Comparison of ENCODE assay signal across 10 mouse cellular contexts in the genomic region with DNA sequence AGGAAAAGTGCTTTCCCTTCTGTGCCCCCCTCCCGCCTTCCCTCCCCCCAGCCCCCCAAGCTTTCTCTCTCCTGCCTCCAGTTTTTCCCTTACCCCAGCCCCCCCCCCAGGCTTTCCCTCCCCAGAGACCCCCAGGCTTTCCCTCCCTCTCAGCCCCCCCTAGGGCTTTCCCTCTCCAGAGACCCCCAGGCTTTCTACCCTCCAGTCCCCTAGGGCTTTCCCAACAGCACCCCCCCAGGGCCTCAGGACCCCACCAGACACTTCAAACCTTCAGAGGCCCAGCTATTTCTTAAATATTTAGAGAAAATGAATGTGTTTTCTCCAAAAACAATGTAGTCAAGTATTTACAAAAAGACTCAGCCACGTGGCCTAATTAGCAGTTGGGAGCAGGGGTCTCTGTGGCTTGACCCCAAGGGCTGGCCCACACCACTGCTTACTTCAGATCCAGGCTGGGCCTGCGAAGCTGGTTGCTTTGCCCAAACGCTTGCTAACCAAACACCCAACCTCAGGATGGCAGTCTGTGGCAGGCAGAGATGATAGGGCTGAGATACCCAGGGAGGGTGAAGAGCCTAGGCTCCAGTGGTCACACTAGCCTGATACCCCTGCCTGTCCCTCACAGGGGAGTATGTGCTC. TPM values are rescaled to one million over a fixed set of nuclear protein-coding genes. Genes with fewer than 3 reads are reported as not detected.
DNase-seq lines count a peak whose midpoint lies in the region; ATAC-seq and TF ChIP-seq lines count a peak whose summit lies in the region.
"Had no signal": no experiment of that assay in that cellular context is flagged by ENCODE, and none has a peak within 500 bp of the region (broad histone marks: within the 10 kb centered on the region; RNA-seq: fewer than 3 reads in every experiment).

No protein-coding gene starts in this region.

- 70% methylated on average over 4 of the region's 4 CpGs for WGBS in heart, adult 2 months
- WGBS in intestine, embryonic 16.5 days, result 56% methylated on average over 4 of the region's 4 CpGs
- 46% methylated on average over 4 of the region's 4 CpGs for WGBS in stomach, embryonic 15.5 days

- TF ChIP-seq CTCF in heart, adult 2 months (IDR thresholded peaks at IDR 0.05), result no peak

- H3K79me2 ChIP-seq in heart, adult 2 months (replicated peaks; ENCODE audit: control insufficient read depth, insufficient read depth, low read length), result no peaks in the 10 kb centered on the region

- no peaks in the 10 kb centered on the region for H3K36me3 ChIP-seq in heart, adult 2 months (ENCODE audit: control insufficient read depth, insufficient read depth, low read length)
- no peaks in the 10 kb centered on the region for H3K36me3 ChIP-seq in megakaryocyte, embryonic 14.5 days (replicated peaks; ENCODE audit: low read length)
- H3K36me3 ChIP-seq in intestine, embryonic 16.5 days (ENCODE audit: control insufficient read depth, insufficient read depth, low read length), result no peaks in the 10 kb centered on the region
- no peaks in the 10 kb centered on the region for H3K36me3 ChIP-seq in stomach, embryonic 15.5 days

- TF ChIP-seq POLR2A in heart, adult 2 months (IDR thresholded peaks at IDR 0.05; ENCODE audit: insufficient read depth, low read depth, low read length), result no peak

- no peak overlapping the region for H3K9ac ChIP-seq in heart, adult 2 months (ENCODE audit: low read depth, low read length)
- peak overlapping the region; percentile 45; the same call in 1 of the 2 replicates for H3K9ac ChIP-seq in intestine, embryonic 16.5 days (ENCODE audit: low read depth, low read length)
- H3K9ac ChIP-seq in stomach, embryonic 15.5 days, result no peak overlapping the region

- H3K27me3 ChIP-seq in heart, adult 2 months (ENCODE audit: control insufficient read depth, insufficient read depth, low read length), result no peaks in the 10 kb centered on the region
- H3K27me3 ChIP-seq in megakaryocyte, embryonic 14.5 days (replicated peaks), result peaks cover 13% of the 10 kb centered on the region
- no peaks in the 10 kb centered on the region for H3K27me3 ChIP-seq in intestine, embryonic 16.5 days (replicated peaks; ENCODE audit: control insufficient read depth, insufficient read depth, low read length)
- no peaks in the 10 kb centered on the region for H3K27me3 ChIP-seq in stomach, embryonic 15.5 days (replicated peaks)

- DNase-seq in heart, adult 2 months, result no peak
- DNase-seq in heart, postnatal 25 days (ENCODE audit: low spot score), result no peak
- DNase-seq in testis, postnatal 14 days (ENCODE audit: low spot score), result no peak
- DNase-seq in adrenal gland, postnatal 10 days, result no peak
- DNase-seq: B cell, adult 2 months had no signal

- peak overlapping the region; percentile 86 for H3K27ac ChIP-seq in heart, adult 2 months
- peak overlapping the region; percentile 93 for H3K27ac ChIP-seq in intestine, embryonic 16.5 days (ENCODE audit: low read length)
- peak overlapping the region; percentile 95 for H3K27ac ChIP-seq in stomach, embryonic 15.5 days

- H3K4me3 ChIP-seq in heart, adult 2 months, result no peak overlapping the region
- peak overlapping the region; percentile 15 for H3K4me3 ChIP-seq in megakaryocyte, embryonic 14.5 days (replicated peaks)
- no peak overlapping the region for H3K4me3 ChIP-seq in intestine, embryonic 16.5 days (ENCODE audit: low read length)
- H3K4me3 ChIP-seq in stomach, embryonic 15.5 days (replicated peaks), result no peak overlapping the region

- no peak for ATAC-seq in megakaryocyte, adult 5-6 weeks (ENCODE audit: poor library complexity, severe bottlenecking)
- ATAC-seq in intestine, embryonic 16.5 days, result no peak
- no peak for ATAC-seq in stomach, embryonic 15.5 days (ENCODE audit: insufficient read depth, low FRiP score, low read depth)

- H3K4me1 ChIP-seq in heart, adult 2 months (ENCODE audit: control insufficient read depth, insufficient read depth, low read length), result peaks cover 21% of the 10 kb centered on the region
- peaks cover 74% of the 10 kb centered on the region for H3K4me1 ChIP-seq in megakaryocyte, embryonic 14.5 days
- peaks cover 52% of the 10 kb centered on the region for H3K4me1 ChIP-seq in intestine, embryonic 16.5 days (ENCODE audit: control insufficient read depth, insufficient read depth, low read length)
- H3K4me1 ChIP-seq in stomach, embryonic 15.5 days, result peaks cover 49% of the 10 kb centered on the region

- no peaks in the 10 kb centered on the region for H3K9me3 ChIP-seq in megakaryocyte, embryonic 14.5 days
- no peaks in the 10 kb centered on the region for H3K9me3 ChIP-seq in intestine, embryonic 16.5 days (ENCODE audit: control insufficient read depth, low read length)
- no peaks in the 10 kb centered on the region for H3K9me3 ChIP-seq in stomach, embryonic 15.5 days

- no peak for TF ChIP-seq EP300 in heart, adult 2 months (IDR thresholded peaks at IDR 0.05; ENCODE audit: insufficient read depth, low read depth, low read length)

- intact Hi-C loops in heart, adult 2 months (cut with DNase I), result loop anchor here (5.0 kb wide), 1 partner anchor 33 kb away; no protein-coding TSS in a partner anchor
- intact Hi-C loops in heart, postnatal 25 days (cut with DNase I), result loop anchor here (5.0 kb wide), 1 partner anchor 43 kb away; no protein-coding TSS in a partner anchor

- H3K4me2 ChIP-seq in intestine, embryonic 16.5 days (ENCODE audit: low read depth, low read length), result no peak overlapping the region
- H3K4me2 ChIP-seq in stomach, embryonic 15.5 days, result no peak overlapping the region

RNA-seq across cellular contexts. Expression of a gene that starts 58.3 kb away (rescaled TPM):
- 1 to 10 TPM; 1.1 to 1.3 TPM for total RNA-seq in heart, adult 2 months (2021)
- polyA plus RNA-seq in heart, adult 2 months (2012; rRNA removed), result 2.5 and 2.6 TPM in 2 replicates
- total RNA-seq in heart, postnatal 25 days (2021), result 1 to 10 TPM; 1.1 to 1.3 TPM
- 4.3 and 6.3 TPM in 2 replicates for polyA plus RNA-seq in megakaryocyte, embryonic 14.5 days (2012; ENCODE audit: insufficient read depth, low replicate concordance)
- total RNA-seq in megakaryocyte, adult 5-6 weeks (2015), result 0.71 TPM in 1 of 2 replicates, not detected in the other
- 0.95 and 1.1 TPM in 2 replicates for total RNA-seq in megakaryocyte, adult 5-6 weeks (2017)
- polyA plus RNA-seq in intestine, embryonic 16.5 days (2015; fragmentation: Nextera tagmentation; extraction: Ambion mirVana), result 3.6 and 4.3 TPM in 2 replicates
- polyA plus RNA-seq in stomach, embryonic 15.5 days (2015; fragmentation: Nextera tagmentation; extraction: Ambion mirVana), result 5.1 and 5.3 TPM in 2 replicates
- total RNA-seq in adrenal gland, postnatal 10 days (2021), result 10 to 100 TPM in 1 of 2 experiments, 1 to 10 TPM in 1; 7.0 to 11.2 TPM
- total RNA-seq: monocyte, adult 5-6 weeks had no signal

RNA-seq across cellular contexts. Expression of a gene that starts 58.5 kb away (rescaled TPM):
- total RNA-seq in heart, adult 2 months (2021), result 10 to 100 TPM; 67.6 to 74.7 TPM
- polyA plus RNA-seq in heart, adult 2 months (2012; rRNA removed), result 54.7 and 102 TPM in 2 replicates
- total RNA-seq in heart, postnatal 25 days (2021), result 10 to 100 TPM; 66.1 to 68.7 TPM
- 18.8 and 58.8 TPM in 2 replicates for polyA plus RNA-seq in megakaryocyte, embryonic 14.5 days (2012; ENCODE audit: insufficient read depth, low replicate concordance)
- 133 and 141 TPM in 2 replicates for total RNA-seq in megakaryocyte, adult 5-6 weeks (2015)
- total RNA-seq in megakaryocyte, adult 5-6 weeks (2017), result 116 and 130 TPM in 2 replicates
- polyA plus RNA-seq in intestine, embryonic 16.5 days (2015; fragmentation: Nextera tagmentation; extraction: Ambion mirVana), result 211 and 216 TPM in 2 replicates
- polyA plus RNA-seq in stomach, embryonic 15.5 days (2015; fragmentation: Nextera tagmentation; extraction: Ambion mirVana), result 175 and 179 TPM in 2 replicates
- 10 to 100 TPM; 91.2 to 93.1 TPM for total RNA-seq in adrenal gland, postnatal 10 days (2021)
